Mouse (Mus musculus): ENCODE data around the gene 1700016H13Rik.

The 1700016H13Rik gene

GRCm38 (mm10) chr5:103610856-103611472, 44.8 kb downstream of the 1700016H13Rik start:
- Histone ChIP-seq H3K9me3 (ENCODE audit: low read length) (no peaks in the 10 kb centered on the region), H3K27me3 (ENCODE audit: insufficient read depth, low read length) (peaks cover 2% of the 10 kb centered on the region; the same call in 1 of the 2 replicates), H3K4me3 (replicated peaks; ENCODE audit: low read length) (no peak overlapping the region), H3K36me3 (ENCODE audit: insufficient read depth, low read length) (no peaks in the 10 kb centered on the region), H3K4me1 (replicated peaks; ENCODE audit: low read depth, low read length) (no peaks in the 10 kb centered on the region)
- TF ChIP-seq NANOG (IDR thresholded peaks at IDR 0.05; ENCODE audit: borderline replicate concordance, low read length) (no peak), POU5F1 (IDR thresholded peaks at IDR 0.05; ENCODE audit: borderline replicate concordance, low read length) (no peak), CTCF (conservative IDR thresholded peaks at IDR 0.05; ENCODE audit: low read length) (no peak)

- no peak overlapping the region for H3K4me3 ChIP-seq (replicated peaks; ENCODE audit: low read length)
- no peak for TF ChIP-seq CTCF (conservative IDR thresholded peaks at IDR 0.05; ENCODE audit: low read length)
- TF ChIP-seq POU5F1 (IDR thresholded peaks at IDR 0.05; ENCODE audit: borderline replicate concordance, low read length), result no peak
- TF ChIP-seq NANOG (IDR thresholded peaks at IDR 0.05; ENCODE audit: borderline replicate concordance, low read length), result no peak
- H3K36me3 ChIP-seq (ENCODE audit: insufficient read depth, low read length), result no peaks in the 10 kb centered on the region
- peaks cover 2% of the 10 kb centered on the region; the same call in 1 of the 2 replicates for H3K27me3 ChIP-seq (ENCODE audit: insufficient read depth, low read length)
- no peaks in the 10 kb centered on the region for H3K4me1 ChIP-seq (replicated peaks; ENCODE audit: low read depth, low read length)
- H3K9me3 ChIP-seq (ENCODE audit: low read length), result no peaks in the 10 kb centered on the region
Measured at GRCm38 (mm10) chr5:103610148-103610547, 45.7 kb downstream of the 1700016H13Rik start.

GRCm38 (mm10) chr5:103605707-103606106, 50.1 kb downstream of the 1700016H13Rik start:
- no peaks in the 10 kb centered on the region for H3K36me3 ChIP-seq (ENCODE audit: insufficient read depth, low read length)
- H3K4me3 ChIP-seq (replicated peaks; ENCODE audit: low read length), result no peak overlapping the region
- TF ChIP-seq CTCF (conservative IDR thresholded peaks at IDR 0.05; ENCODE audit: low read length) (no peak), NANOG (IDR thresholded peaks at IDR 0.05; ENCODE audit: borderline replicate concordance, low read length) (no peak), POU5F1 (IDR thresholded peaks at IDR 0.05; ENCODE audit: borderline replicate concordance, low read length) (no peak)
- peaks cover 4% of the 10 kb centered on the region; the same call in 1 of the 2 replicates for H3K4me1 ChIP-seq (replicated peaks; ENCODE audit: low read depth, low read length)
- H3K27me3 ChIP-seq (ENCODE audit: insufficient read depth, low read length), result no peaks in the 10 kb centered on the region
- no peaks in the 10 kb centered on the region for H3K9me3 ChIP-seq (ENCODE audit: low read length)

- no peak overlapping the region for H3K4me3 ChIP-seq (replicated peaks; ENCODE audit: low read length)
- H3K27me3 ChIP-seq (ENCODE audit: insufficient read depth, low read length), result no peaks in the 10 kb centered on the region
- H3K36me3 ChIP-seq (ENCODE audit: insufficient read depth, low read length), result no peaks in the 10 kb centered on the region
- H3K9me3 ChIP-seq (ENCODE audit: low read length), result no peaks in the 10 kb centered on the region
- TF ChIP-seq NANOG (IDR thresholded peaks at IDR 0.05; ENCODE audit: borderline replicate concordance, low read length), result no peak
- TF ChIP-seq POU5F1 (IDR thresholded peaks at IDR 0.05; ENCODE audit: borderline replicate concordance, low read length), result no peak
- H3K4me1 ChIP-seq (replicated peaks; ENCODE audit: low read depth, low read length), result peaks cover 4% of the 10 kb centered on the region; the same call in 1 of the 2 replicates
Measured at GRCm38 (mm10) chr5:103603115-103603893, 52.5 kb downstream of the 1700016H13Rik start.

GRCm38 (mm10) chr5:103598881-103599280, 56.9 kb downstream of the 1700016H13Rik start:
- TF ChIP-seq CTCF (conservative IDR thresholded peaks at IDR 0.05; ENCODE audit: low read length), result no peak
- Histone ChIP-seq H3K4me3 (replicated peaks; ENCODE audit: low read length) (no peak overlapping the region), H3K27me3 (ENCODE audit: insufficient read depth, low read length) (no peaks in the 10 kb centered on the region), H3K4me1 (replicated peaks; ENCODE audit: low read depth, low read length) (peaks cover 4% of the 10 kb centered on the region; the same call in 1 of the 2 replicates), H3K36me3 (ENCODE audit: insufficient read depth, low read length) (no peaks in the 10 kb centered on the region), H3K9me3 (ENCODE audit: low read length) (no peaks in the 10 kb centered on the region)

GRCm38 (mm10) chr5:103598264-103598663, 57.5 kb downstream of the 1700016H13Rik start:
- no peak overlapping the region for H3K4me3 ChIP-seq (replicated peaks; ENCODE audit: low read length)
- H3K4me1 ChIP-seq (replicated peaks; ENCODE audit: low read depth, low read length), result no peaks in the 10 kb centered on the region
- no peak for TF ChIP-seq NANOG (IDR thresholded peaks at IDR 0.05; ENCODE audit: borderline replicate concordance, low read length)
- no peak for TF ChIP-seq CTCF (conservative IDR thresholded peaks at IDR 0.05; ENCODE audit: low read length)
- no peak for TF ChIP-seq POU5F1 (IDR thresholded peaks at IDR 0.05; ENCODE audit: borderline replicate concordance, low read length)
- H3K36me3 ChIP-seq (ENCODE audit: insufficient read depth, low read length), result no peaks in the 10 kb centered on the region
- no peaks in the 10 kb centered on the region for H3K27me3 ChIP-seq (ENCODE audit: insufficient read depth, low read length)
- no peaks in the 10 kb centered on the region for H3K9me3 ChIP-seq (ENCODE audit: low read length)
